Mouse (Mus musculus) left cerebral cortex, adult 8-10 months (tissue): ENCODE data around the gene Trappc12. TPM values are rescaled to one million over a fixed set of nuclear protein-coding genes. Genes with fewer than 3 reads are reported as not detected.
A peak's percentile ranks its signal among the peaks of the same experiment; 100 is the strongest.

Experiments used
- DNase-seq, 2 experiments: peaks; one replicate each; pipeline ENCODE4 v3.0.0; 2022; ENCODE audit warnings: low spot score in 2 of 2
- total RNA-seq, 4 experiments: library from RNA; stranded (reverse); gene quantifications; 2 replicates each; pipeline ENCODE4 v1.2.4; 2022

The Trappc12 gene
- 10 to 100 TPM; 67.0 to 72.8 (median 70.2) TPM for total RNA-seq

DNA sequence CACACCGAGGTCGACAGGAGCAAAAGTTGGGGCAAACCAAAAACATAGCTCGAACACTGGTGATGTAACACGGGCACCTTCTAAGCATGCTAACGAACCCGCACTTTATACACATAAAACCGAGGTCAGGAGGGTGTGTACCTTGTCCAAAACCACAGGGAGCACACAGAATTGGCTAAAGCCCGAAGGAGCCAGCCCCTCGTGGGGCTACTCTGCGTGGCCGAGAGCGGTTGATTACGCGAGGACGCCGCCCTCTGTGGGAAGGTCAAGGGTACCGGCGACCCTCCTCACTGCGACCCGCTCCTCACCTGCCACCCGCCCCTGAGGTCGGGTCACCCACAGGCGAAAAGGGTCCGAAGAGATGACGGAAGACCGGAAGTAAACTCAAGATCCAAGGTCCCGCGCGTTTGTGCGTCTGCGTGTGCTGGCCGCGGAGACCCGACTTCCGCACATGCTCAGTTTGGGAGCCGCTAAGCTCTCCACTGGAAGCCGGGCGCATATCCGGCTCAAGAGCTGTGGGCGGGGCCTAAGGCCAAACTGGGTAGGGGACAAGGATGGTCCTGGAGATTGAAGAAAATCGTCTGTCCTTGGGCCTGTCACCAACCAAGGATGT, at the start of gene Trappc12:
Trappc12 (minus strand) TSS at position 452 of the 613 bp plus-strand sequence.
- DNase-seq: peak; percentile 57 to 78

DNA sequence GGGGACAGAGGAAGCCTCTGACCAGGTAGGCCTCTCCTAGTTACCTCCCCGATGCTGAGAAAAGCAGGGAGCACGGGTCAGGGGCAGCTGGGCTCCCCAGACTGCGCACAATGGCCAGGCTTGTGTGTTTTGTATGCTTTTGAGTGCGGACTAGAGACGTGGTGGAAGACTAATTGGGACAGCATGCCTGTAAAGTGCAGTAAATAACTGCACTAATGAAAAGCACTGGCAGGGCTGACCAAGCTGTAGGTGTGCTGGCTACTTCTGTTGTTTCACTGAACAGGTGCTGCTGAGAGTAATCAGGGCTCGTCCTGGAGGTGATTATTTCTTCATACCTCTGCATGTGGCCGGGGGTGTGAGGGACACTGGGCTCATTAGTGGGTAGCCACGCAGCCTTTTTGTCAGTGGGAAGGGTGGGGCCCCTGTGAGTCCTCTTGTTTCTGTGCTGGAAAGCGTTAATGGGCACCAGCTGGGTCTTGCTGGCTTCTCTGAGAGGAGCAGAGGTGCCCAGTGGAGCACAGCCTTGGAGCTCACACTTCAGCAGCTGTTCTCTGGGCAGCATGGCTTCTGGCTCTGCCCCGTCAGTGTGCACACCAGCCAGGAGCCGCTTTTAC, 49.6 kb upstream of the Trappc12 start:
- no peak for DNase-seq

- no peak for DNase-seq
Observed at GRCm38 (mm10) chr12:28796881-28797420, 46.7 kb upstream of the Trappc12 start.

- no peak for DNase-seq
Observed at GRCm38 (mm10) chr12:28795041-28795440, 44.8 kb upstream of the Trappc12 start.

GRCm38 (mm10) chr12:28793715-28794114, 43.4 kb upstream of the Trappc12 start:
- peak in 1 of 2 experiments; percentile 78 for DNase-seq

- no peak for DNase-seq
Observed at GRCm38 (mm10) chr12:28792613-28793012, 42.3 kb upstream of the Trappc12 start.

- DNase-seq: no peak
Observed at GRCm38 (mm10) chr12:28786310-28786709, 36.0 kb upstream of the Trappc12 start.

GRCm38 (mm10) chr12:28785299-28785698, 35.0 kb upstream of the Trappc12 start:
- DNase-seq: no peak

DNA sequence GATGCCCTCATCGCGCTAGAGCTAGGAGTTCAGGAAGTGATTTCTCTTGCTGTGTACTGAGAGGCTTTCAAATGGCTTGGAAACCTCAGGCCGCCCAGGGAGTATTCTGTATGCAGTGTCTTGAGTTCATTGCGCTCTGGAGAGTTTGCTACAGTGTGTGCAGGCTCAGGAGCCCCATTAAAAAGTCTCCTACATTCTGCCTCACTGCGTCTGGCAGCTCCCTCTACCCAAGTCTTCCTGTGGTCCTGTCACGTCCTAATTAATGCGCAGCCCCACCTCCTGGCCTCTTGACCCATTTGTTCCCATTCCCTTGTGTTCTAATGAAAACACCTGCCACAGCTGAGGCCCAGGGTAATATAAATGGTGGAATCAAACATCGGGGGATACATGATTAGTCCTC, 34.6 kb upstream of the Trappc12 start:
- no peak for DNase-seq

DNA sequence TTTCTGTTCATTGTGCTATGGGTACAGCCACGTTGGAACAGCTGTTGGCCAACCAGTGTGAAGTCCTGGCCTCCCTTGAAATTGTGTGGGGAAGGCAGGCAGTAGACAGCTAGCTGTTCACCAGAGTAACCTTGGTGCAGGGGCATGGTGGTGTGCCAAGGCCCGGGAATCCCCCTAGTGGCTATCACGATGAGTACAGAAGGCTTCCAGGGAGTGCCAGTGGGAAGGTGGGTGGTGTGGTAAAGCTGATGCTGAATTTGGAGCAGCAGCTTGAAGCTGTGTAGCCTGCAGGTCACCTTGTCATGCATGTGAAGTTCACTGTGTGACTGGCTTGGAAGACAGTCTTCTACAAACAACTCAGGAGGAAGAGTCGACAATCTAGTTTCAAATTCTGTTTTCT, 34.1 kb upstream of the Trappc12 start:
- peak in 1 of 2 experiments; percentile 57 for DNase-seq

GRCm38 (mm10) chr12:28782637-28783036, 32.4 kb upstream of the Trappc12 start:
- DNase-seq: no peak

DNA sequence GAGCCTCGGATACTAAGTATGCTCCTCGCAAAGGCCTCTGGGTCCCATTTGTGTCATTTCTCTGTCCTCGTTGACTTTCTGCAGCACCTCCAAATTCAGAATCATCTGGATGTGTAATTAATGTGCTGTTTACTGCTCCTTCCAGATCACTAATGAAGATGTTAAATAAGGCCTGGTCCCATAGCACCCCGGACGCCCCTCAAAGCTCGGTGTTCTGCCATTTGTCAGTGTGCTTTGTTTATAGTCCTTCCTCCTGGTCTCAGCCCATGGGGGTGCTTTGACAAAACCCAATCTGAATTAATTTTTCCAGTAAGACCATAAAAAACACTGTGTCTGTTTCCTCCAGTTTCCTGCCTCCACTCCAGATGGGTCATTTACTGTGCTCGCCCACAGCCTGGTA, 29.9 kb upstream of the Trappc12 start:
- DNase-seq: no peak

DNA sequence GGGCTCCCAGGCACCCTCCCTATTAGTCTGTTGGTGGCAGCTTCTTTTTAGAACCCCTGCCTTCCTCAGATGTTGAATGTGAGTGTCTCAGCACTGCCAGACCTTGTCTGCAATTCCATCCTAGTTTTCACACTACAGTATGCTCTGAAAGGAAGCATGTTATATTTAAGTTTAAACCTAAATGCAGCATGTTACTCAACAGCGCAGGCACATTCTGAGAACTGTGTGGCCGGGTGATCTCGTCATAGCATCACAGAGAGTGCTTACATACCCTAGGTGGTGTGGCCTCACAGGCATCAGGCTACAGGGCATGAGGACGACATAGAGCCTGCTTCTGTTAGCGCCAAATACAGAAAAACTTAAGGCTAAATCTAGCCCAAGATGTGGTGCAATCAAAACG, 25.4 kb upstream of the Trappc12 start:
- no peak for DNase-seq

DNA sequence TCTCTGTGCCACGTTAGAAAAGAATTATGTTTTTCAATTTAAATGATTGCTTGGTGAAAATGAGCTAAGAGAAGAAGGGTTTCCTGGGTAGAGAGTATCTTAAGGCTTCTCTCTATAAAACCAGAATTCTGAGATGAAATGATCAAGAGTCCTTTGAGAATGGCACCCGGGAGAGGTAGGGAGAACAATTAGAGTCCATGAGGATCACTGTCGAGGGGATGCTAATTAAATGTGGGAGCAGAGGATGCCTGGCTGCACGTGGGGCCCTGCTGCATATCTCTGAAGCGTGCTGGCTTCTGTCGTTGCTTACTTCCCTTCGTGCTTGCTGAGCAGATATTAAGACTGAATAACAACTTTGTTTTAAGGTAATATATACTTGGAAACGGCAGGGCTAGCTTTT, 24.8 kb upstream of the Trappc12 start:
- DNase-seq: no peak

- no peak for DNase-seq
Observed at GRCm38 (mm10) chr12:28773815-28774214, 23.5 kb upstream of the Trappc12 start.

GRCm38 (mm10) chr12:28769953-28770352, 19.7 kb upstream of the Trappc12 start:
- no peak for DNase-seq

DNA sequence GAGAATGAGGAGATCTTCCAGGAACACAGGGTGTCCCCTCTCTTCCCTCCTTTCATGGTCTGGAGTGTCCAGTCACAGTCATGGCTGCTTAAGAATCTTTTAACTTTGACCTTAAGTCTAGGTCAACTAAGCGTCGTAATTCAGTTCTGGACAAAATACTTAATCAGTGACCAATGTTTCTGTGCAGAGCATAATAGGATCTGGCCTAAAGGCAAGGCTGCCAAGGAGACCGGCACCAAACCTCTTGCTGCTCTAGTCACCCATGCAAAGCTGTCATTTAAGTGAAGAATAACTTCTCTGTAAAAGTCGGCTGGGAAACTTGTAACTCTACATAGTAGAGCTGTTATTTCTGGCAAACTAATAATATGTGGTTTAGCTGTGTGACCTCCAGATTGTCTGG, 5.7 kb upstream of the Trappc12 start:
- DNase-seq: no peak

DNA sequence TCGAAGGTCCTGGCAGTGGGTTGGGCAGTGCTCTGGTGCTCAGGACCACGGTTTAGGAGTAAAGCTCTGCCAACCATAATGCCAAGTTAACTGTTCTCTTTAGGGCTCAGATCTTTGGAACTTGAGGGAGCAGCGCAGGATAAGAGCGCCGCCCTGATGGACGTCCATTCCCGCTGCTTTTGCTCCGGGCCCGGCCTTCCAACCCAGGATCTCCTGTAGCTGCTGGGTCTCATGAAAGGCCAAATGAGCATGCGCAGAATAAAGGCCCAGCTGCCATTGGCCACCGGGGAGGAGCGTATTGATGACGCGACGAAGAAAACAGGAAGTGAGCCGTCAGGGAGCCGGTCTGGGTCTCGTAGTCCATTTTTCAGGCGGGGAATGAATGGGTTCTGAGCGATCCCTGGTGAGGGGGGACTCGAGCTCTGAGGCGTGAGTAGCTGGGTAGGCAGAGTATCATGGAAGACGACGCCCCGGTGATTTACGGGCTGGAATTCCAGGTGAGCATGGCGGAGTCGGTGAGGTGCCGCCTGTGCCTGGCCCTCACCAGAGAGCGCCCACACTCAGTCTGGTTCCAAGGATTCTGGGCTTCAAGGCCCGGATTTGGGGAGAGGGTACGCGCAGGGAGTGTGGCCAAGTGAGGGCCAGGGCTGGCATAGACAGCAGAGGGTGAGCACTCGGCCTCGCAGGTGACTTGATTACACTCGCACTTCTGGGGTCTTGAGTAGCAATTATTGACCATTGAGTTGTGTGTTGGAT, 1.4 kb upstream of the Trappc12 start, which contains the start of gene Eipr1:
Eipr1 (plus strand) TSS at position 296 of the 756 bp plus-strand sequence.
- peak; percentile 66 to 92 for DNase-seq

GRCm38 (mm10) chr12:28750876-28751275, 604 bp upstream of the Trappc12 start:
- no peak for DNase-seq

- DNase-seq: no peak
Observed at GRCm38 (mm10) chr12:28743328-28743727, 6.9 kb downstream of the Trappc12 start.

- DNase-seq: no peak
Observed at GRCm38 (mm10) chr12:28735293-28735692, 15.0 kb downstream of the Trappc12 start.

GRCm38 (mm10) chr12:28734271-28734670, 16.0 kb downstream of the Trappc12 start:
- DNase-seq: no peak
